Mouse (Mus musculus) intestine, embryonic 16.5 days (tissue): Measurements from ENCODE around the gene Gm49378. TPM values are rescaled to one million over a fixed set of nuclear protein-coding genes. Genes with fewer than 3 reads are reported as not detected.

Experiments
- ATAC-seq: fragments of 200-750 bp; cut with Nextera tagmentation; 2 replicates; pipeline ENCODE4 v1.8.0; 2017; ENCODE audit warnings: moderate TSS enrichment, moderate library complexity
- H3K27ac ChIP-seq: fragments of 300-500 bp; sonication (generic); 2 replicates; pipeline ENCODE4 v1.5.1; 2014; ENCODE audit warnings: mild to moderate bottlenecking, low read length
- H3K27me3 ChIP-seq: fragments of 300-500 bp; sonication (generic); replicated peaks from 2 replicates; pipeline ENCODE4 v1.6.1; 2014; ENCODE audit warnings: low read length, control low read depth, mixed read lengths; ENCODE audit not compliant: control insufficient read depth, insufficient read depth
- H3K36me3 ChIP-seq: fragments of 300-500 bp; sonication (generic); 2 replicates; pipeline ENCODE4 v1.6.1; 2014; ENCODE audit warnings: low read length, control low read depth; ENCODE audit not compliant: control insufficient read depth, insufficient read depth
- H3K4me1 ChIP-seq: fragments of 300-500 bp; sonication (generic); 2 replicates; pipeline ENCODE4 v1.6.1; 2014; ENCODE audit warnings: low read length, control low read depth, mixed read lengths; ENCODE audit not compliant: control insufficient read depth, insufficient read depth
- H3K4me2 ChIP-seq: fragments of 300-500 bp; sonication (generic); 2 replicates; pipeline ENCODE4 v1.6.1; 2014; ENCODE audit warnings: low read depth, low read length, control low read depth
- H3K4me3 ChIP-seq: fragments of 300-500 bp; sonication (generic); 2 replicates; pipeline ENCODE4 v1.5.1; 2014; ENCODE audit warnings: mild to moderate bottlenecking, low read length
- H3K9ac ChIP-seq: fragments of 300-500 bp; sonication (generic); 2 replicates; pipeline ENCODE4 v1.6.1; 2014; ENCODE audit warnings: low read depth, low read length
- H3K9me3 ChIP-seq: fragments of 300-500 bp; sonication (generic); 2 replicates; pipeline ENCODE4 v1.6.1; 2016; ENCODE audit warnings: low read length, control low read depth; ENCODE audit not compliant: control insufficient read depth
- WGBS: fragments of 180-500 bp; shearing (Covaris S2); extraction: QIAGEN DNeasy Blood & Tissue Kit; methylation state at CpG from one replicate; pipeline ENCODE4 v1.1.7; 2014; 5-methylcytosine and 5-hydroxymethylcytosine counted together
- polyA plus RNA-seq: library from polyadenylated mRNA; unstranded; fragments of >200 nt; fragmentation: Nextera tagmentation; extraction: Ambion mirVana; gene quantifications from 2 replicates; pipeline ENCODE4 v1.2.1, GENCODE M21; 2015

The Gm49378 gene
- polyA plus RNA-seq, 1 experiment from 2014 or later: 0.70 TPM

- under 1% methylated on average over 39 of the region's 39 CpGs for WGBS
Observed at GRCm38 (mm10) chr14:55659960-55660573, 22.4 kb upstream of the Gm49378 start, which contains the start of gene Mdp1. TSS of gene Mdp1 (minus strand) at chr14:55660508.

DNA sequence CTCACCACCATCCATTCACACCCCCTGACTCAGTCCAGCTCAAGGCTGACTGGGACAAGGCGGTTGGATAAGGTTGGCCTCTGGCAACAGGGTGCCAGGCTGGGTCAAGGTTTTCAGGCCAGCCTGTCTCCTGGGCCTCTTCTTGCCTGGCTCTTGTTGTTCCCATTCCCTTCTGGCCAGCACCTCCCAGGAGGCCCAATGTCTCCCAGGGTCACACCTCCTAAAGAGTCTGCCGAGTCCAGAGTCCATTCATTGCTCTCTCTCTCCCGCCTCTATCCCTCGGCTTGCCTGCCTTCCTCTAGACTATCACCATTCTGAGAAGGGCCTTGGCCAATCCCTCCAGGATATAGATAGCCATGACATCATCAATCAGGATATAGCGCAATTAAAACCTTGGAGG lies 20.3 kb upstream of the Gm49378 start:
- no peaks in the 10 kb centered on the region for H3K9me3 ChIP-seq
- peak; percentile 90 for ATAC-seq
- H3K4me2 ChIP-seq: peak overlapping the region; percentile 27; the same call in 1 of the 2 replicates

More at GRCm38 (mm10) chr14:55659960-55660573, 22.4 kb upstream of the Gm49378 start, which contains the start of gene Mdp1:
- peak; percentile 89 for ATAC-seq
- Histone ChIP-seq H3K4me2 (peak within 1 kb of the TSS; percentile 57), H3K36me3 (0 out of 2 replicates have a peak, but pooled peaks cover 6% of the 10 kb centered on the region), H3K9me3 (no peaks in the 10 kb centered on the region), H3K4me3 (peak within 1 kb of the TSS; percentile 72), H3K4me1 (peaks cover 8% of the 10 kb centered on the region; the same call in 1 of the 2 replicates), H3K27ac (peak within 1 kb of the TSS; percentile 83), H3K27me3 (no peaks in the 10 kb centered on the region), H3K9ac (peak within 1 kb of the TSS; percentile 74)

GRCm38 (mm10) chr14:55656935-55657334 lies 19.2 kb upstream of the Gm49378 start:
- no peaks in the 10 kb centered on the region for H3K36me3 ChIP-seq
- 89% methylated on average over 3 of the region's 3 CpGs for WGBS

More for the DNA sequence above, 20.3 kb upstream of the Gm49378 start:
- 0 out of 2 replicates have a peak, but pooled peaks cover 3% of the 10 kb centered on the region for H3K36me3 ChIP-seq
- 74% methylated on average over 5 of the region's 5 CpGs for WGBS
- no peak overlapping the region for H3K9ac ChIP-seq
- no peak overlapping the region for H3K4me3 ChIP-seq
- peaks cover 8% of the 10 kb centered on the region; the same call in 1 of the 2 replicates for H3K4me1 ChIP-seq
- no peaks in the 10 kb centered on the region for H3K27me3 ChIP-seq
- peak overlapping the region; percentile 68 for H3K27ac ChIP-seq

GRCm38 (mm10) chr14:55651528-55651927 lies 13.8 kb upstream of the Gm49378 start:
- H3K9me3 ChIP-seq: no peaks in the 10 kb centered on the region
- no peak overlapping the region for H3K4me2 ChIP-seq
- H3K4me1 ChIP-seq: peaks cover 4% of the 10 kb centered on the region; the same call in 1 of the 2 replicates
- ATAC-seq: no peak
- H3K27me3 ChIP-seq: no peaks in the 10 kb centered on the region
- H3K4me3 ChIP-seq: no peak overlapping the region
- WGBS: 85% methylated on average over 7 of the region's 7 CpGs
- no peaks in the 10 kb centered on the region for H3K36me3 ChIP-seq
- H3K9ac ChIP-seq: no peak overlapping the region
- H3K27ac ChIP-seq: no peak overlapping the region

More at GRCm38 (mm10) chr14:55656935-55657334, 19.2 kb upstream of the Gm49378 start:
- Histone ChIP-seq H3K27ac (no peak overlapping the region), H3K9me3 (no peaks in the 10 kb centered on the region), H3K4me1 (peaks cover 8% of the 10 kb centered on the region; the same call in 1 of the 2 replicates), H3K9ac (no peak overlapping the region), H3K4me3 (no peak overlapping the region), H3K27me3 (no peaks in the 10 kb centered on the region), H3K4me2 (no peak overlapping the region)
- ATAC-seq: no peak

DNA sequence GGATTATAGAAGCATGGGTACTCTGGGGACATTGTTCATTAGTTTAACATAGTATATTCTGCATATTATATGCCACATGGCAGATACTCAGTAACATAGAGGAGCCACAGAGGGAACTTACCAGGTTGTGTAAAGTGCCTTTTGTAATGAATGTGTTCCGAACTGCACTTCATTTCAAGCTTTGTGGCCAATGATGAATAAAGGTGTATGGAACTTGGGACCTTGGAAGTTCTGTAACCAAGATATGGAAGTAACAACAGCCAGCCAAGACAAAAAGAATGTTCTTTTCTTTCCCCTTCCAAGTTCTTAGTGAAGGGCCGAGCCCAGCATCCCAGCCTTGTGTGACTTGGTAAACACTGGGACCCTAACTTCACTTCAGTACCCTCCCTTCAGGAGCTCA lies 12.2 kb upstream of the Gm49378 start, which contains the start of gene Tssk4:
Gene Tssk4 (plus strand): TSS at position 301 of the 400 bp plus-strand sequence.
- H3K4me1 ChIP-seq: peaks cover 13% of the 10 kb centered on the region

GRCm38 (mm10) chr14:55644261-55644888 lies 6.7 kb upstream of the Gm49378 start:
- peak overlapping the region; percentile 99 for H3K4me3 ChIP-seq
- peaks cover 26% of the 10 kb centered on the region for H3K4me1 ChIP-seq
- WGBS: 19% methylated on average over 17 of the region's 17 CpGs
- no peak for ATAC-seq
- no peaks in the 10 kb centered on the region for H3K27me3 ChIP-seq
- peak overlapping the region; percentile 97 for H3K27ac ChIP-seq
- peaks cover 14% of the 10 kb centered on the region for H3K36me3 ChIP-seq
- H3K9ac ChIP-seq: peak overlapping the region; percentile 94
- no peaks in the 10 kb centered on the region for H3K9me3 ChIP-seq
- H3K4me2 ChIP-seq: peak overlapping the region; percentile 91

More for the DNA sequence above, 12.2 kb upstream of the Gm49378 start, which contains the start of gene Tssk4:
- WGBS: 96% methylated on average over 2 of the region's 2 CpGs
- Histone ChIP-seq H3K9ac (no peak within 1 kb of the TSS), H3K9me3 (no peaks in the 10 kb centered on the region), H3K27ac (no peak within 1 kb of the TSS), H3K4me3 (no peak within 1 kb of the TSS), H3K27me3 (no peaks in the 10 kb centered on the region), H3K36me3 (no peaks in the 10 kb centered on the region), H3K4me2 (no peak within 1 kb of the TSS)
- no peak for ATAC-seq

- Histone ChIP-seq H3K4me1 (peaks cover 26% of the 10 kb centered on the region), H3K4me3 (peak within 1 kb of the TSS; percentile 99), H3K9ac (peak within 1 kb of the TSS; percentile 94), H3K4me2 (peak within 1 kb of the TSS; percentile 91), H3K9me3 (no peaks in the 10 kb centered on the region), H3K27ac (peak within 1 kb of the TSS; percentile 97), H3K36me3 (peaks cover 14% of the 10 kb centered on the region), H3K27me3 (no peaks in the 10 kb centered on the region)
- under 1% methylated on average over 89 of the region's 89 CpGs for WGBS
- ATAC-seq: peak; percentile 90
Observed at GRCm38 (mm10) chr14:55643060-55643907, 5.6 kb upstream of the Gm49378 start, which contains the start of gene Tm9sf1. TSS of gene Tm9sf1 (minus strand) at chr14:55643806.

GRCm38 (mm10) chr14:55642679-55643059 lies 5.0 kb upstream of the Gm49378 start:
- 18% methylated on average over 8 of the region's 8 CpGs for WGBS
- peak; percentile 25 for ATAC-seq

More at GRCm38 (mm10) chr14:55642679-55643059, 5.0 kb upstream of the Gm49378 start:
- no peaks in the 10 kb centered on the region for H3K9me3 ChIP-seq
- peak overlapping the region; percentile 99 for H3K4me3 ChIP-seq
- peak overlapping the region; percentile 97 for H3K27ac ChIP-seq
- H3K27me3 ChIP-seq: no peaks in the 10 kb centered on the region
- peaks cover 26% of the 10 kb centered on the region for H3K4me1 ChIP-seq
- peaks cover 18% of the 10 kb centered on the region for H3K36me3 ChIP-seq
- H3K4me2 ChIP-seq: peak overlapping the region; percentile 91
- H3K9ac ChIP-seq: peak overlapping the region; percentile 94
